Mouse (Mus musculus): ENCODE data around the gene Nrde2.

GRCm38 (mm10) chr12:100194181-100194580 lies 34.7 kb upstream of the Nrde2 start:
- TF ChIP-seq POLR2A (IDR thresholded peaks at IDR 0.05; ENCODE audit: extremely low read depth, insufficient read depth, low read length) (no peak), CTCF (IDR thresholded peaks at IDR 0.05; ENCODE audit: low read depth, low read length) (no peak)
